ENCODE assay signal across 8 mouse cellular contexts in genomic region chr5:118380052-118380421, GRCm38 (mm10).
A peak's percentile ranks its signal among the peaks of the same experiment; 100 is the strongest.
DNase-seq lines count a peak whose midpoint lies in the region; ATAC-seq lines count a peak whose summit lies in the region.

No protein-coding gene starts in this region.

- H3K4me2 ChIP-seq in lung, embryonic 15.5 days = peak overlapping the region; percentile 82
- H3K4me2 ChIP-seq in forebrain, embryonic 14.5 days (ENCODE audit: low read length) = peak overlapping the region; percentile 83
- H3K4me2 ChIP-seq in liver, embryonic 12.5 days = peak overlapping the region; percentile 85
- peak overlapping the region; percentile 67 for H3K4me2 ChIP-seq in stomach, embryonic 15.5 days

- H3K4me1 ChIP-seq in lung, embryonic 15.5 days = peaks cover 62% of the 10 kb centered on the region
- H3K4me1 ChIP-seq in forebrain, embryonic 14.5 days (ENCODE audit: control insufficient read depth, insufficient read depth, low read length) = peaks cover 3% of the 10 kb centered on the region
- peaks cover 36% of the 10 kb centered on the region for H3K4me1 ChIP-seq in liver, embryonic 12.5 days
- H3K4me1 ChIP-seq in stomach, embryonic 15.5 days = peaks cover 14% of the 10 kb centered on the region

- no peak for DNase-seq in lung, adult 18-20 months
- no peak for DNase-seq in forebrain, embryonic 14.5 days (ENCODE audit: low spot score)
- no peak for DNase-seq in B cell, adult 2 months
- DNase-seq in adrenal gland, postnatal 4 days (ENCODE audit: low spot score in 2 of 2) = no peak
- DNase-seq in thymus, adult 18-20 months = no peak

- peak overlapping the region; percentile 48 for H3K4me3 ChIP-seq in lung, embryonic 15.5 days
- H3K4me3 ChIP-seq in forebrain, embryonic 14.5 days (ENCODE audit: low read depth, low read length) = peak overlapping the region; percentile 37
- peak overlapping the region; percentile 48 for H3K4me3 ChIP-seq in liver, embryonic 12.5 days
- peak overlapping the region; percentile 43; the same call in 1 of the 2 replicates for H3K4me3 ChIP-seq in stomach, embryonic 15.5 days (replicated peaks)

- H3K9ac ChIP-seq in lung, embryonic 15.5 days = peak overlapping the region; percentile 37; the same call in 1 of the 2 replicates
- H3K9ac ChIP-seq in forebrain, embryonic 14.5 days (ENCODE audit: low read length) = peak overlapping the region; percentile 55
- H3K9ac ChIP-seq in liver, embryonic 12.5 days = 0 out of 2 replicates have a peak overlapping the region, but pooled peaks have one; percentile 57
- no peak overlapping the region for H3K9ac ChIP-seq in stomach, embryonic 15.5 days

- no peak for ATAC-seq in lung, embryonic 15.5 days (ENCODE audit: borderline replicate concordance, extremely low read depth, low FRiP score, low TSS enrichment)
- ATAC-seq in forebrain, embryonic 14.5 days = no peak
- no peak for ATAC-seq in liver, embryonic 12.5 days
- ATAC-seq in stomach, embryonic 15.5 days (ENCODE audit: insufficient read depth, low FRiP score, low read depth) = no peak

- H3K9me3 ChIP-seq in lung, embryonic 15.5 days = no peaks in the 10 kb centered on the region
- H3K9me3 ChIP-seq in forebrain, embryonic 14.5 days (replicated peaks; ENCODE audit: control insufficient read depth, low read length) = no peaks in the 10 kb centered on the region
- H3K9me3 ChIP-seq in liver, embryonic 12.5 days (replicated peaks) = no peaks in the 10 kb centered on the region
- no peaks in the 10 kb centered on the region for H3K9me3 ChIP-seq in stomach, embryonic 15.5 days

- H3K27me3 ChIP-seq in lung, embryonic 15.5 days = no peaks in the 10 kb centered on the region
- no peaks in the 10 kb centered on the region for H3K27me3 ChIP-seq in forebrain, embryonic 14.5 days (replicated peaks; ENCODE audit: control insufficient read depth, insufficient read depth, low read length)
- peaks cover 68% of the 10 kb centered on the region for H3K27me3 ChIP-seq in liver, embryonic 12.5 days (replicated peaks)
- no peaks in the 10 kb centered on the region for H3K27me3 ChIP-seq in stomach, embryonic 15.5 days (replicated peaks)

- WGBS in lung, embryonic 15.5 days = 5% methylated on average over 5 of the region's 5 CpGs
- 34% methylated on average over 5 of the region's 5 CpGs for WGBS in forebrain, embryonic 14.5 days
- WGBS in liver, embryonic 12.5 days (ENCODE audit: insufficient replicate concordance) = 6% methylated on average over 5 of the region's 5 CpGs
- WGBS in stomach, embryonic 15.5 days = 21% methylated on average over 5 of the region's 5 CpGs

- H3K36me3 ChIP-seq in lung, embryonic 15.5 days = no peaks in the 10 kb centered on the region
- H3K36me3 ChIP-seq in forebrain, embryonic 14.5 days (ENCODE audit: control insufficient read depth, insufficient read depth, low read length) = no peaks in the 10 kb centered on the region
- H3K36me3 ChIP-seq in liver, embryonic 12.5 days = no peaks in the 10 kb centered on the region
- no peaks in the 10 kb centered on the region for H3K36me3 ChIP-seq in stomach, embryonic 15.5 days

- H3K27ac ChIP-seq in lung, embryonic 15.5 days = peak overlapping the region; percentile 87
- H3K27ac ChIP-seq in forebrain, embryonic 14.5 days (ENCODE audit: low read depth, low read length) = peak overlapping the region; percentile 78; the same call in 1 of the 2 replicates
- H3K27ac ChIP-seq in liver, embryonic 12.5 days = no peak overlapping the region
- H3K27ac ChIP-seq in stomach, embryonic 15.5 days = peak overlapping the region; percentile 74; the same call in 1 of the 2 replicates
